Mouse (Mus musculus) gastrocnemius, postnatal 10 days (tissue): ENCODE measurements around the gene Olfr347. TPM values are rescaled to one million over a fixed set of nuclear protein-coding genes. Genes with fewer than 3 reads are reported as not detected.

ENCODE experiments used
- DNase-seq: peaks from one replicate; pipeline ENCODE4 v3.0.0; 2021; ENCODE audit warnings: mixed read lengths
- long read RNA-seq, 2 experiments: library from polyadenylated mRNA; stranded (forward); transcript quantifications; one replicate each; pipeline ENCODE4 v2.0.0; 2021
- total RNA-seq, 2 experiments: library from RNA; stranded (reverse); gene quantifications; 2 replicates each; pipeline ENCODE4 v1.2.3; 2021

Olfr347 gene
- not detected for total RNA-seq
- long read RNA-seq, experiment 1, result 0 reads
- long read RNA-seq, experiment 2, result 0 reads

- DNase-seq, result no peak
These were observed at the start of gene Olfr347 for GRCm38 (mm10) chr2:36731602-36732001. Gene Olfr347 (plus strand): TSS chr2:36731902.

- no peak for DNase-seq
These were observed 46.2 kb upstream of the Olfr347 start, which contains the start of gene Olfr346 for GRCm38 (mm10) chr2:36685488-36685887. Gene Olfr346 (plus strand): TSS chr2:36685788.

GRCm38 (mm10) chr2:36736226-36736625 lies 4.5 kb downstream of the Olfr347 start:
- no peak for DNase-seq

DNA sequence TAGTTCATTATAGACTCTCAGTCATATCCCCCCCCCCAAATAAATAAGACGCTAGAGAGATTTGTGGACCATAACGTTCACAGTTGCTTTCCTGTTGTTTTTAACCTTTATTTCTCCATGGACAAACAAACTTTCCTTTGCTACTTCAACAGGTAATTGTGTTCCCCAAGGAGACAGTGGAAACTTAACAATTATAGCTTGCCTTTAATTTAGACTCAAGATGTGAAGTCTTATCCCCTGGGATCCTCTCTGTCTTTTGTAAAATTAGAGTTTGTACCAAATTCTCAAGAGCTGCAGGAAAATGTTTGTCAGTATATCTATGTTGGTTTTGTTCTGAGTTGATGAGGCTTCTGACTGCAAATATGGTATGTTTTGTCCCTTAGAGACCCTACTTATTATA lies 52.3 kb downstream of the Olfr347 start, which contains the start of gene Olfr348:
Gene Olfr348 (plus strand): TSS at position 301 of the 400 bp plus-strand sequence.
- no peak for DNase-seq

Other genes with a start within 250 kb of the Olfr347 start
- gene Olfr341, start 249.4 kb upstream of the Olfr347 start, total RNA-seq, result not detected
- gene Olfr342, start 206.9 kb upstream of the Olfr347 start, total RNA-seq, result not detected
- not detected for gene Olfr344, start 165.2 kb upstream of the Olfr347 start, total RNA-seq
- not detected for gene Olfr345, start 91.9 kb upstream of the Olfr347 start, total RNA-seq
- not detected for gene Olfr346, start 46.1 kb upstream of the Olfr347 start, total RNA-seq
- not detected for gene Olfr348, start 52.4 kb downstream of the Olfr347 start, total RNA-seq
- not detected for gene Olfr50, start 58.6 kb downstream of the Olfr347 start, total RNA-seq
- not detected for gene Olfr3, start 85.1 kb downstream of the Olfr347 start, total RNA-seq
- not detected for gene Olfr350, start 114.4 kb downstream of the Olfr347 start, total RNA-seq
- not detected for gene Olfr351, start 130.8 kb downstream of the Olfr347 start, total RNA-seq
- gene Olfr352, start 136.6 kb downstream of the Olfr347 start, total RNA-seq, result not detected
- gene Olfr353, start 161.0 kb downstream of the Olfr347 start, total RNA-seq, result not detected
- gene Olfr354, start 173.8 kb downstream of the Olfr347 start, total RNA-seq, result not detected
- gene Olfr355, start 197.0 kb downstream of the Olfr347 start, total RNA-seq, result not detected
- gene Olfr356, start 205.2 kb downstream of the Olfr347 start, total RNA-seq, result not detected